Mouse (Mus musculus): Measurements from ENCODE around the gene 1700029H14Rik.

DNA sequence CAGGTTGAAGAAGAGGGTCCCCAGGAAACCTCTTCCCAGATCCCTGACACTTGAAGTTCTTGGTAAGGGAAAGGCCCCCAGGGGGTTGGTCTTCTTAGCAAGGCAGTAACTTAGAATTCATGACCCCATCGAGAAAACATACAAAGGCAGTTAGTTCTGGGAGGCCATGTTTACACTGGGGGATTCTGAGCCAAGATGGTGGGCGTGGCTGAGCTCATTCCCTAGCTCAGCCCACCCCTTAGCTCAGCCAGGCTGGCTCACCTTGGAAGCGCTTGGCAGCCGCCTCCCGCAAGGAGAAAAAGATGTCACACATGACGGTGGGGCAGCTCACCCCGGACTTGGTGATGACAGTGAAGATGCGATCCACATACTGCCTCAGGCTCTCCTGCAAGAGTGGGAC is 22.4 kb upstream of the 1700029H14Rik start:
- TF ChIP-seq MAX (IDR thresholded peaks at IDR 0.05; ENCODE audit: low read depth) (no peak), POLR2AphosphoS2 (IDR thresholded peaks at IDR 0.05; ENCODE audit: insufficient read length, low read depth) (no peak), USF1 (IDR thresholded peaks at IDR 0.05; ENCODE audit: low read depth) (no peak), POLR2A (IDR thresholded peaks at IDR 0.05; ENCODE audit: insufficient read length, low read depth) (no peak), MYOD1 (IDR thresholded peaks at IDR 0.05; ENCODE audit: control insufficient read depth in 1 of 3, insufficient read length in 2 of 3, low read depth in 2 of 3) (no peak), E2F4 (IDR thresholded peaks at IDR 0.05; ENCODE audit: insufficient read depth) (no peak), SRF (IDR thresholded peaks at IDR 0.05; ENCODE audit: control insufficient read depth, insufficient read length, low read depth) (no peak)
